Mouse (Mus musculus) testis, adult 2 months (tissue): Measurements from ENCODE around the gene Ddx10.

Source experiments
- CTCF ChIP-seq: fragments of 200-500 bp; IDR thresholded peaks from 2 replicates; pipeline ENCODE4 v1.5.1; 2012; ENCODE audit warnings: low read depth, mild to moderate bottlenecking, inconsistent platforms, low read length, moderate library complexity; ENCODE audit not compliant: control insufficient read depth, insufficient read depth, insufficient replicate concordance
- POLR2A ChIP-seq: fragments of 200-500 bp; IDR thresholded peaks from 2 replicates; pipeline ENCODE4 v1.6.1; 2012; ENCODE audit warnings: low read depth, mild to moderate bottlenecking, inconsistent platforms, low read length, moderate library complexity; ENCODE audit not compliant: control insufficient read depth

GRCm38 (mm10) chr9:53278997-53279396 is 31.1 kb upstream of the Ddx10 start:
- TF ChIP-seq POLR2A (no peak), CTCF (no peak)
